ENCODE assay signal across 10 mouse cellular contexts in the genomic region with DNA sequence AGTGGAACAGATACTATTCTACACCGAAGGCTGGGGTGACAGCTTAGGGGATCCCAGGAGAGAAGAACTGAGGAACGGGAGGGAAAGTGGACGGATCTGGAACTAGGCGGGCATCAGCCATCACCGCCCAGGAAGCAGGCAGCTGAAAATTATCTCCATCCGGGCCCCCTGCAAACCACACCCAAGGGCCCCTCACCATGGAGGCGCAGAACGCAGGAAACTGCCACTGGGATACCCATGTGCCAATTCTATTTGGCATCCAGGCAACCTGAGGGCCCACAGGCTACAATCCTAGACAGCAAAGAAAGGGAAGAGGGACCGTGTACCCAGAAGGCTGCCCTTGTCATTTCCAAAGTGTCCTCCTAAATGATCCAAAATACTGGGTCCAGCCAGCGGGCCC. TPM values are rescaled to one million over a fixed set of nuclear protein-coding genes. Genes with fewer than 3 reads are reported as not detected.
DNase-seq lines count a peak whose midpoint lies in the region; ATAC-seq and TF ChIP-seq lines count a peak whose summit lies in the region.
"Had no signal": no experiment of that assay in that cellular context is flagged by ENCODE, and none has a peak within 500 bp of the region (broad histone marks: within the 10 kb centered on the region; RNA-seq: fewer than 3 reads in every experiment).

No protein-coding gene starts in this region.

- no peak for DNase-seq in heart, postnatal 0 days (ENCODE audit: low spot score)
- DNase-seq in heart, adult 9 months (ENCODE audit: low spot score in 2 of 2): no peak
- DNase-seq in G1E (ENCODE audit: low spot score): no peak
- no peak for DNase-seq in forebrain, postnatal 0 days
- DNase-seq in ovary, adult 18-20 months (ENCODE audit: low spot score): no peak
- DNase-seq in adrenal gland, postnatal 25 days: no peak
- no peak for DNase-seq in right cerebral cortex, adult 2 months (ENCODE audit: low spot score in 2 of 2)

- no peak for TF ChIP-seq EP300 in heart, postnatal 0 days (IDR thresholded peaks at IDR 0.05; ENCODE audit: low read depth)

- H3K27me3 ChIP-seq in heart, postnatal 0 days (ENCODE audit: control insufficient read depth, insufficient read depth, low read length): no peaks in the 10 kb centered on the region
- no peaks in the 10 kb centered on the region for H3K27me3 ChIP-seq in G1E (ENCODE audit: insufficient read depth, low read length)
- H3K27me3 ChIP-seq in forebrain, postnatal 0 days (ENCODE audit: insufficient read depth, low read length): no peaks in the 10 kb centered on the region
- H3K27me3 ChIP-seq in liver, embryonic 15.5 days: no peaks in the 10 kb centered on the region

- H3K36me3 ChIP-seq in heart, postnatal 0 days (replicated peaks; ENCODE audit: control insufficient read depth, insufficient read depth, low read length): peaks cover 8% of the 10 kb centered on the region; the same call in 1 of the 2 replicates
- peaks cover 85% of the 10 kb centered on the region for H3K36me3 ChIP-seq in G1E (replicated peaks)
- 0 out of 2 replicates have a peak, but pooled peaks cover 7% of the 10 kb centered on the region for H3K36me3 ChIP-seq in forebrain, postnatal 0 days (ENCODE audit: insufficient read depth)
- peaks cover 47% of the 10 kb centered on the region for H3K36me3 ChIP-seq in liver, embryonic 15.5 days (replicated peaks)

- H3K27ac ChIP-seq in heart, postnatal 0 days (ENCODE audit: low read depth): peak overlapping the region; percentile 7
- H3K27ac ChIP-seq in forebrain, postnatal 0 days (ENCODE audit: low read depth, low read length): 0 out of 2 replicates have a peak overlapping the region, but pooled peaks have one; percentile 15
- H3K27ac ChIP-seq in liver, embryonic 15.5 days (replicated peaks): peak overlapping the region; percentile 97

- H3K9me3 ChIP-seq in heart, postnatal 0 days (replicated peaks; ENCODE audit: control insufficient read depth, low read length): no peaks in the 10 kb centered on the region
- no peaks in the 10 kb centered on the region for H3K9me3 ChIP-seq in G1E (replicated peaks)
- H3K9me3 ChIP-seq in forebrain, postnatal 0 days (ENCODE audit: low read length): no peaks in the 10 kb centered on the region
- H3K9me3 ChIP-seq in liver, embryonic 15.5 days (replicated peaks): no peaks in the 10 kb centered on the region

- 81% methylated on average over 10 of the region's 10 CpGs for whole genome bisulfite sequencing in heart, postnatal 0 days
- 89% methylated on average over 10 of the region's 10 CpGs for WGBS in forebrain, postnatal 0 days
- WGBS in liver, embryonic 15.5 days (ENCODE audit: insufficient replicate concordance): 19% methylated on average over 10 of the region's 10 CpGs

- TF ChIP-seq CTCF in heart, postnatal 0 days (IDR thresholded peaks at IDR 0.05; ENCODE audit: low read depth): no peak
- no peak for TF ChIP-seq CTCF in G1E (IDR thresholded peaks at IDR 0.05; ENCODE audit: low read depth, low read length)
- no peak for TF ChIP-seq CTCF in forebrain, postnatal 0 days (IDR thresholded peaks at IDR 0.05; ENCODE audit: low read depth)

- ATAC-seq in heart, postnatal 0 days (ENCODE audit: insufficient read depth, low read depth): no peak
- ATAC-seq in G1E (ENCODE audit: extremely low read depth, insufficient number of reproducible peaks, low FRiP score, poor library complexity, severe bottlenecking): no peak
- no peak for ATAC-seq in forebrain, postnatal 0 days
- ATAC-seq in liver, embryonic 15.5 days (ENCODE audit: insufficient read depth): 0 out of 2 replicates have a peak, but pooled peaks have one; percentile 9

- H3K9ac ChIP-seq in heart, postnatal 0 days (replicated peaks; ENCODE audit: low read depth, low read length): 0 out of 2 replicates have a peak overlapping the region, but pooled peaks have one; percentile 18
- H3K9ac ChIP-seq in forebrain, postnatal 0 days: no peak overlapping the region
- peak overlapping the region; percentile 94 for H3K9ac ChIP-seq in liver, embryonic 15.5 days

- peak overlapping the region; percentile 47; the same call in 1 of the 2 replicates for H3K4me2 ChIP-seq in heart, postnatal 0 days (ENCODE audit: low read depth, low read length)
- H3K4me2 ChIP-seq in forebrain, postnatal 0 days (ENCODE audit: low read depth): peak overlapping the region; percentile 18; the same call in 1 of the 2 replicates
- H3K4me2 ChIP-seq in liver, embryonic 15.5 days: peak overlapping the region; percentile 99

- H3K4me1 ChIP-seq in heart, postnatal 0 days (ENCODE audit: control insufficient read depth, insufficient read depth): peaks cover 23% of the 10 kb centered on the region
- peaks cover 95% of the 10 kb centered on the region for H3K4me1 ChIP-seq in G1E (ENCODE audit: insufficient read depth, low read depth, low read length)
- peaks cover 29% of the 10 kb centered on the region for H3K4me1 ChIP-seq in forebrain, postnatal 0 days (ENCODE audit: insufficient read depth)
- peaks cover 96% of the 10 kb centered on the region for H3K4me1 ChIP-seq in liver, embryonic 15.5 days (replicated peaks)

- no peak overlapping the region for H3K4me3 ChIP-seq in heart, postnatal 0 days (ENCODE audit: low read depth, low read length)
- H3K4me3 ChIP-seq in G1E (ENCODE audit: low read depth, low read length): peak overlapping the region; percentile 70
- no peak overlapping the region for H3K4me3 ChIP-seq in forebrain, postnatal 0 days (ENCODE audit: low read depth, low read length)
- H3K4me3 ChIP-seq in liver, embryonic 15.5 days (replicated peaks): peak overlapping the region; percentile 93

RNA-seq across cellular contexts. Expression of gene Klf16, which starts 6.7 kb away (rescaled TPM):
- 9.3 TPM in 2 replicates for total RNA-seq in heart, postnatal 0 days (2014; rRNA removed; ENCODE audit: low replicate concordance)
- polyA plus RNA-seq in heart, postnatal 0 days (2015; fragmentation: Nextera tagmentation; extraction: Ambion mirVana): 3.1 and 3.5 TPM in 2 replicates
- total RNA-seq in G1E (2014; fragmentation: Nextera tagmentation) (10.8 and 14.0 TPM in 2 replicates), G1E (2017) (6.1 and 8.1 TPM in 2 replicates)
- polyA plus RNA-seq in G1E (2012): 105 and 141 TPM in 2 replicates
- total RNA-seq in forebrain, postnatal 0 days (2014; rRNA removed): 17.9 and 18.7 TPM in 2 replicates
- polyA plus RNA-seq in forebrain, postnatal 0 days (2015; fragmentation: Nextera tagmentation; extraction: Ambion mirVana): 13.3 and 14.1 TPM in 2 replicates
- polyA plus RNA-seq in liver, embryonic 15.5 days (2015; fragmentation: Nextera tagmentation; extraction: Ambion mirVana): 11.7 and 12.1 TPM in 2 replicates
- 9.6 and 14.8 TPM in 2 replicates for total RNA-seq in adrenal gland, postnatal 25 days (2021)

RNA-seq across cellular contexts. Expression of gene Rexo1, which starts 9.1 kb away (rescaled TPM):
- total RNA-seq in heart, postnatal 0 days (2014; rRNA removed; ENCODE audit: low replicate concordance): 13.1 and 17.6 TPM in 2 replicates
- 7.6 TPM in 2 replicates for polyA plus RNA-seq in heart, postnatal 0 days (2015; fragmentation: Nextera tagmentation; extraction: Ambion mirVana)
- total RNA-seq in G1E (2014; fragmentation: Nextera tagmentation) (62.1 and 68.3 TPM in 2 replicates), G1E (2017) (10.9 and 14.3 TPM in 2 replicates)
- 148 and 173 TPM in 2 replicates for polyA plus RNA-seq in G1E (2012)
- total RNA-seq in forebrain, postnatal 0 days (2014; rRNA removed): 40.3 and 41.9 TPM in 2 replicates
- 27.9 and 30.5 TPM in 2 replicates for polyA plus RNA-seq in forebrain, postnatal 0 days (2015; fragmentation: Nextera tagmentation; extraction: Ambion mirVana)
- polyA plus RNA-seq in liver, embryonic 15.5 days (2015; fragmentation: Nextera tagmentation; extraction: Ambion mirVana): 12.8 and 15.6 TPM in 2 replicates
- 57.4 and 63.5 TPM in 2 replicates for total RNA-seq in adrenal gland, postnatal 25 days (2021)

RNA-seq across cellular contexts. Expression of gene Abhd17a, which starts 19.7 kb away (rescaled TPM):
- 194 and 462 TPM in 2 replicates for total RNA-seq in heart, postnatal 0 days (2014; rRNA removed; ENCODE audit: low replicate concordance)
- 88.2 and 88.6 TPM in 2 replicates for polyA plus RNA-seq in heart, postnatal 0 days (2015; fragmentation: Nextera tagmentation; extraction: Ambion mirVana)
- total RNA-seq in G1E (2014; fragmentation: Nextera tagmentation) (12.4 and 14.6 TPM in 2 replicates), G1E (2017) (37.8 and 44.0 TPM in 2 replicates)
- 574 and 928 TPM in 2 replicates for polyA plus RNA-seq in G1E (2012)
- 156 and 201 TPM in 2 replicates for total RNA-seq in forebrain, postnatal 0 days (2014; rRNA removed)
- polyA plus RNA-seq in forebrain, postnatal 0 days (2015; fragmentation: Nextera tagmentation; extraction: Ambion mirVana): 154 and 155 TPM in 2 replicates
- 50.8 and 62.8 TPM in 2 replicates for polyA plus RNA-seq in liver, embryonic 15.5 days (2015; fragmentation: Nextera tagmentation; extraction: Ambion mirVana)
- 87.8 and 100 TPM in 2 replicates for total RNA-seq in adrenal gland, postnatal 25 days (2021)

RNA-seq across cellular contexts. Expression of gene Atp8b3, which starts 31.5 kb away (rescaled TPM):
- total RNA-seq in heart, postnatal 0 days (2014; rRNA removed; ENCODE audit: low replicate concordance): not detected in 2 replicates
- polyA plus RNA-seq in heart, postnatal 0 days (2015; fragmentation: Nextera tagmentation; extraction: Ambion mirVana): not detected in 2 replicates
- total RNA-seq in G1E (2014; fragmentation: Nextera tagmentation) (not detected in 2 replicates), G1E (2017) (0.05 and 0.06 TPM in 2 replicates)
- 0.02 TPM in 1 of 2 replicates, not detected in the other for polyA plus RNA-seq in G1E (2012)
- total RNA-seq in forebrain, postnatal 0 days (2014; rRNA removed): 0.05 and 0.38 TPM in 2 replicates
- 0.16 and 0.46 TPM in 2 replicates for polyA plus RNA-seq in forebrain, postnatal 0 days (2015; fragmentation: Nextera tagmentation; extraction: Ambion mirVana)
- 0.02 TPM in 1 of 2 replicates, not detected in the other for polyA plus RNA-seq in liver, embryonic 15.5 days (2015; fragmentation: Nextera tagmentation; extraction: Ambion mirVana)
- 0.29 and 0.64 TPM in 2 replicates for total RNA-seq in adrenal gland, postnatal 25 days (2021)
- total RNA-seq: gastrocnemius, postnatal 36 days had no signal
- polyA plus RNA-seq: small intestine, adult 2 months had no signal

RNA-seq across cellular contexts. Expression of gene Scamp4, which starts 32.3 kb away (rescaled TPM):
- 25.8 and 44.5 TPM in 2 replicates for total RNA-seq in heart, postnatal 0 days (2014; rRNA removed; ENCODE audit: low replicate concordance)
- polyA plus RNA-seq in heart, postnatal 0 days (2015; fragmentation: Nextera tagmentation; extraction: Ambion mirVana): 39.2 and 39.8 TPM in 2 replicates
- total RNA-seq in G1E (2014; fragmentation: Nextera tagmentation): 37.5 and 39.4 TPM in 2 replicates
- 12.7 and 12.9 TPM in 2 replicates for total RNA-seq in G1E (2017)
- polyA plus RNA-seq in G1E (2012): 72.8 and 87.0 TPM in 2 replicates
- total RNA-seq in forebrain, postnatal 0 days (2014; rRNA removed): 21.0 and 24.1 TPM in 2 replicates
- polyA plus RNA-seq in forebrain, postnatal 0 days (2015; fragmentation: Nextera tagmentation; extraction: Ambion mirVana): 86.8 and 87.9 TPM in 2 replicates
- polyA plus RNA-seq in liver, embryonic 15.5 days (2015; fragmentation: Nextera tagmentation; extraction: Ambion mirVana): 41.9 and 45.3 TPM in 2 replicates
- total RNA-seq in adrenal gland, postnatal 25 days (2021): 64.8 and 68.6 TPM in 2 replicates

Comparison
In these comparisons a context has a peak if more than half of its experiments do, and no peak if none do; other contexts are left out.
1. H3K27ac ChIP-seq: peak in every context shown above with its lines; median percentile 97 in liver, embryonic 15.5 days; 15 in forebrain, postnatal 0 days; 7 in heart, postnatal 0 days.
2. H3K4me2 ChIP-seq: peak in every context shown above with its lines; median percentile 99 in liver, embryonic 15.5 days; 47 in heart, postnatal 0 days; 18 in forebrain, postnatal 0 days.
3. H3K4me3 ChIP-seq: peak in G1E (single experiment) and liver, embryonic 15.5 days (single experiment); none in heart, postnatal 0 days (single experiment) and forebrain, postnatal 0 days (single experiment).